Mouse (Mus musculus) megakaryocyte, adult 5-6 weeks (primary cell): ENCODE data around the gene Cdc40. TPM values are rescaled to one million over a fixed set of nuclear protein-coding genes. Genes with fewer than 3 reads are reported as not detected.

Source experiments
- total RNA-seq, 2 experiments: library from RNA; stranded (forward) in 1 of 2; stranded (reverse) in 1 of 2; fragments of 153-499, 151-499 nt in 1 of 2; fragments of 221-1000, 200-1000 nt in 1 of 2; gene quantifications; 2 replicates each; pipeline versions ENCODE4 v1.2.3 to v1.2.4; 2015 to 2017

Gene Cdc40
- total RNA-seq, 2 experiments from 2014 or later, result 37.7 to 83.3 TPM

Other genes with a start within 250 kb of the Cdc40 start
- not detected in 2 replicates for gene Mettl24, start 200.0 kb downstream of the Cdc40 start, total RNA-seq (2015)
- not detected in 2 replicates for gene Mettl24, start 200.0 kb downstream of the Cdc40 start, total RNA-seq (2017)
- 0.32 TPM in 1 of 2 replicates, not detected in the other for gene Wasf1, start 164 bp upstream of the Cdc40 start, total RNA-seq (2015)
- gene Wasf1, start 164 bp upstream of the Cdc40 start, total RNA-seq (2017), result not detected in 2 replicates
- gene Gpr6, start 189.0 kb upstream of the Cdc40 start, total RNA-seq (2015), result not detected in 2 replicates
- not detected in 2 replicates for gene Gpr6, start 189.0 kb upstream of the Cdc40 start, total RNA-seq (2017)